Mouse (Mus musculus) liver, adult 2 months (tissue): Measurements from ENCODE around the gene Cmip. TPM values are rescaled to one million over a fixed set of nuclear protein-coding genes. Genes with fewer than 3 reads are reported as not detected.

Experiments used
- DNase-seq: peaks from one replicate; pipeline ENCODE4 v3.0.0-alpha.2; 2011; ENCODE audit warnings: low read depth, low spot score; ENCODE audit errors: extremely low read depth
- H3K27ac ChIP-seq: fragments of 200-500 bp; replicated peaks from 2 replicates; pipeline ENCODE4 v1.5.1; 2012; ENCODE audit warnings: low read depth, mild to moderate bottlenecking, control low read depth, inconsistent platforms, low read length; ENCODE audit not compliant: insufficient read depth
- H3K27me3 ChIP-seq: fragments of 200-500 bp; 2 replicates; pipeline ENCODE4 v1.6.1; 2012; ENCODE audit warnings: mild to moderate bottlenecking, moderate library complexity, low read length, inconsistent platforms; ENCODE audit not compliant: control insufficient read depth, insufficient read depth
- H3K36me3 ChIP-seq: fragments of 200-500 bp; 2 replicates; pipeline ENCODE4 v1.6.1; 2012; ENCODE audit warnings: low read length, inconsistent platforms; ENCODE audit not compliant: control insufficient read depth, insufficient read depth
- H3K4me1 ChIP-seq: fragments of 200-500 bp; 2 replicates; pipeline ENCODE4 v1.6.1; 2011; ENCODE audit warnings: low read length; ENCODE audit not compliant: control insufficient read depth, insufficient read depth
- H3K4me3 ChIP-seq: fragments of 200-500 bp; 2 replicates; pipeline ENCODE4 v1.5.1; 2011; ENCODE audit warnings: low read depth, mild to moderate bottlenecking, control low read depth, low read length, moderate library complexity; ENCODE audit not compliant: insufficient read depth
- H3K79me2 ChIP-seq: fragments of 200-500 bp; 2 replicates; pipeline ENCODE4 v1.6.1; 2012; ENCODE audit warnings: inconsistent platforms, mild to moderate bottlenecking, low read length, moderate library complexity; ENCODE audit not compliant: control insufficient read depth, insufficient read depth
- H3K9ac ChIP-seq: fragments of 200-500 bp; 2 replicates; pipeline ENCODE4 v1.6.1; 2012; ENCODE audit warnings: low read depth, mild to moderate bottlenecking, control low read depth, inconsistent platforms, low read length
- CTCF ChIP-seq: fragments of 200-500 bp; IDR thresholded peaks from 2 replicates; pipeline ENCODE4 v1.5.1; 2011; ENCODE audit warnings: low read depth, low read length, control low read depth
- POLR2A ChIP-seq: fragments of 200-500 bp; IDR thresholded peaks from 2 replicates; pipeline ENCODE4 v1.6.1; 2011; ENCODE audit warnings: low read length, control low read depth; ENCODE audit not compliant: insufficient read depth; ENCODE audit errors: extremely low read depth
- WGBS: fragments of 180-500 bp; shearing (Covaris S2); methylation state at CpG from one replicate; pipeline ENCODE4 v1.1.7; 2018; 5-methylcytosine and 5-hydroxymethylcytosine counted together
- polyA plus RNA-seq: library from polyadenylated mRNA; depleted of rRNA; stranded (reverse); fragments of >200 nt; gene quantifications from 2 replicates; pipeline ENCODE4 v1.2.3, GENCODE M21; 2012
- total RNA-seq: library from RNA; depleted of rRNA; stranded (reverse); fragments of >200 nt; gene quantifications from 2 replicates; pipeline ENCODE4 v1.2.3, GENCODE M21; 2014

Cmip gene
- total and polyA plus RNA-seq, 2 experiments = 8.8 to 21.0 TPM

DNA sequence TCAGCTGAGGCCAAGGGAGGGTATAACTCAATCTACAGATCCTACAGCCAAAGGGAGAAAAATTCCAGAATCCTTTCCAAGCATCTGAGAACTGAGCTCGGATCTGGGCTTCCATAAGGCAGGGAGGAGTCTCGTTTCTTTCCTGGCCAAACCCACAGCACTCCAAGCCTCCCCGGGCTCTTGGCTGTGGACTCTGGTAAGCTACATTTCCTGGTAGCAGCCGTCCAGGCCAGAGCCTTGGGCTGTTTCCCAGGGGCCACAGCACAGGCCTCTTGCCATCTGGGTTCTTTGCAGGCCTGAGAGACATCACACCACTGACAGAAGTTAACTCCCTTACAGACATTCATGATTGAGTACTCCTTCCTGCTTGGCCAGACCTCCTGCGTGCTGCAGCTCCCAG is 180.8 kb downstream of the Cmip start:
- TF ChIP-seq POLR2A (no peak), CTCF (no peak)
- peaks cover 4% of the 10 kb centered on the region; the same call in 1 of the 2 replicates for H3K36me3 ChIP-seq
- DNase-seq = peak; percentile 57

DNA sequence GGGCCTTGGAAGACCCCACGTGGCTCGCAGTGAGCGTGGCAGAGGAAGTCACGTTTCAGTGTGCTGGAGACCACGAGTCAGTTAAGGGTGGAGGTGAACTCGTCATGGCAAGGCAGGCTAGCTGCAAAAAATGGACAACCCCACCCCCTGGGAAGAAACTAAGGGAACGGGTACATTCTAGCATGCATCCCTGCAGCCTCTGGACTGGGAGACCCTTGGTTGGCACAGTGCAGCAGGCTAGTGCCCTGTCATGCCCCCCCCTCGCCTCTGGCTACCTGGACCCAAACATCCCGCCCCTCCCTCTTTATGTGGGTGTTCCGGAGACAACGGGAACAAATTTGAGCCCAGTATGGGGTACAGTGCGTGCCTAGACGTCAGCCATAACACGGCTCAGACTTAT is 183.5 kb downstream of the Cmip start:
- H3K36me3 ChIP-seq = peaks cover 6% of the 10 kb centered on the region; the same call in 1 of the 2 replicates
- H3K79me2 ChIP-seq = no peaks in the 10 kb centered on the region
- WGBS = 28% methylated on average over 14 of the region's 14 CpGs
- H3K4me1 ChIP-seq = peaks cover 22% of the 10 kb centered on the region
- no peak overlapping the region for H3K4me3 ChIP-seq
- no peak for TF ChIP-seq POLR2A
- TF ChIP-seq CTCF = no peak
- no peak for DNase-seq
- peak overlapping the region; percentile 63 for H3K27ac ChIP-seq
- no peaks in the 10 kb centered on the region for H3K27me3 ChIP-seq
- H3K9ac ChIP-seq = 0 out of 2 replicates have a peak overlapping the region, but pooled peaks have one; percentile 7

More for the DNA sequence above, 180.8 kb downstream of the Cmip start:
- H3K79me2 ChIP-seq = no peaks in the 10 kb centered on the region
- H3K4me3 ChIP-seq = no peak overlapping the region
- WGBS = 13% methylated on average over 5 of the region's 5 CpGs
- H3K27me3 ChIP-seq = no peaks in the 10 kb centered on the region
- 0 out of 2 replicates have a peak overlapping the region, but pooled peaks have one; percentile 16 for H3K27ac ChIP-seq
- peaks cover 22% of the 10 kb centered on the region for H3K4me1 ChIP-seq
- H3K9ac ChIP-seq = no peak overlapping the region

DNA sequence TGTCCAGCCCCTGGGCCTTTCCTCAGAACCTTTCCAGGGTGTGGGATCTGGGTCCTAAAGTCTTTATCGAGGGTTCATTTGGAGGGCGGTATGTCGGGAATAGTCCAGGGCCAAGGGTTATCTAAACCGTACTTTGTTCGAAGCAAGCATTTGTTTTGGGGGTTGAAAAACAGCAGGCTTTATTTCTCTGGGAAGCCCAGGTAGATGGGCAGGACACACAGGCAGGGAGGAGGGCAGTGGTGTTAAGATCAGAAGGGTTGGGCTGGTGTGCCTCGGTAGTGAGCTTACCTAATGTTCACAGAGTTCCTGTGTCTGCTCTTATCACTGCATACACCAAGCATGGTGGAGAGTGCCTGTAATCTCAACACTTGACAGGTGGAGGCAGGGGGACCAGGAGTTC is 183.9 kb downstream of the Cmip start:
- peaks cover 7% of the 10 kb centered on the region; the same call in 1 of the 2 replicates for H3K36me3 ChIP-seq
- peak overlapping the region; percentile 66 for H3K27ac ChIP-seq
- 15% methylated on average over 6 of the region's 6 CpGs for WGBS
- no peaks in the 10 kb centered on the region for H3K27me3 ChIP-seq
- peaks cover 22% of the 10 kb centered on the region for H3K4me1 ChIP-seq
- no peak overlapping the region for H3K9ac ChIP-seq
- H3K4me3 ChIP-seq = no peak overlapping the region
- DNase-seq = peak; percentile 93
- H3K79me2 ChIP-seq = no peaks in the 10 kb centered on the region
- TF ChIP-seq CTCF (no peak), POLR2A (no peak)

DNA sequence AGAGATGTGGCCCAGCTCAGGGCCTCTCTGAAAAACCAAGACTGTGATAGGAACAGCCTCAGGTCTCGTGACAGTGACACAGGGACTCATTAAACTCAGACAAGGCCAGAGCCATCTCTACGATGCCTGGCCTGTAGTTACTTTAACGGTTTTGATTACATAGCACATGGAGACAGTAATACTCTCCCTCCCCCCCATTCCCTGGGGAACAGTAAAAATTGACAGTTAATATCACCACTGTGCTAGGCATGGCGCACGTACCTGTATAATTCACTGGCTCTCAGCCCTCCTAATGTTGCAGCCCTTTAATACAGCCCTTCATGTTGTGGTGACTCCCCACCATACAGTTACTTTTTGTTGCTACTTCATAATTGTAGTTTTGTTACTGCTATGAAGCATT is 188.6 kb downstream of the Cmip start:
- Histone ChIP-seq H3K27me3 (no peaks in the 10 kb centered on the region), H3K79me2 (no peaks in the 10 kb centered on the region), H3K4me1 (peaks cover 4% of the 10 kb centered on the region), H3K36me3 (peaks cover 21% of the 10 kb centered on the region; the same call in 1 of the 2 replicates), H3K9ac (no peak overlapping the region), H3K27ac (no peak overlapping the region), H3K4me3 (no peak overlapping the region)
- DNase-seq = no peak
- 93% methylated on average over 5 of the region's 5 CpGs for WGBS
- TF ChIP-seq POLR2A = no peak
- no peak for TF ChIP-seq CTCF

DNA sequence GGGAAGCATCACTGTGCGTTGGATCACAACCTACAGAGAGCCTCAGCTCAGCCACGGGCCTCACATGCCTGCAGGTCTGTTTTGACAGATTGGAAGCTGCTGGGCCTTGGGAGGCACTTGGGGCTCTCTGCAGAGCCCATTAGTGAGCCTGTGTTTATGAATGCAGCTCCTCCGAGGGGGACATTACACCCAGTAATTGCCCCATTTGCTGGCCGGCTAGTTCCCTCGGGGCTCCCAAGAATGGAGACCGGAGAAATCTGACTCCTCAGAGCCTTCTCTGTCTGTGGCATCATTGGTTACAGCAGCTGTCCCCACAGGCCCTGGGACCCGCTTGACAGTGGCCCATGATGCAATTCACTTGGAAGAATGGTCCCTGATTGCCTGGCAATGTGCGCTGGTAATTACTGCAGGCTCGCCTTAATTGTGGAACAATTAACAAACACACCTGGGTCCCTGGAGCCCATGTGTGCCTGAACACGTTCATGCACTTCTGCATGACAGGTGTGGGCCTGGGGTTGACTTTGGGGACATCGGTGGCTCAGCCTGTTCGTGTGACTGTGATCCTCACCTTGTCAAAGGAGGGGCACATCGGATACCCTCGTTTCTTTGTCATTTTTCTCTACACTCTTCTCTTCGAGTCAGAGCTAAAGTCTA is 189.6 kb downstream of the Cmip start:
- Histone ChIP-seq H3K4me3 (no peak overlapping the region), H3K79me2 (no peaks in the 10 kb centered on the region), H3K36me3 (peaks cover 21% of the 10 kb centered on the region; the same call in 1 of the 2 replicates), H3K9ac (no peak overlapping the region), H3K4me1 (no peaks in the 10 kb centered on the region), H3K27ac (no peak overlapping the region), H3K27me3 (no peaks in the 10 kb centered on the region)
- 90% methylated on average over 15 of the region's 15 CpGs for WGBS
- TF ChIP-seq CTCF (no peak), POLR2A (no peak)
- no peak for DNase-seq

DNA sequence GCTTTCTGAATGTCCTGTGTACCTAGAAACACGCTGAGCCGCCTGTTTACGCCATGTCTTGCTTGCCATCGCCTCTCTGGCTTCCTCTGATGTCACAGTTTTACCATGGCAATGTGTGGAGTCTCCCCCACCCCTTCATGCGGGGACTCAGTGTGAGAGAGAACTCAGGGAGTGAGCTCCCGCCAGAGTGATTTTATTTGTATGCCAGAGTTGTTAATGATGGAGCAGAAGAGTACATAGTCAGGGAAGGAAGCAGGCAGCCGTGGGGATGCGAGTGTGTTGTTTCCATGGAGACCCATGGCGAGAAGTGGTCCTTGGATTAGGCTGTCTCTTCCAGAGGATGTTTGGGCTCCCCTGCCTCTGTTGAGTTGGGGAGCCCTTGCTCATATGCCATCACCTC is 194.2 kb downstream of the Cmip start:
- no peaks in the 10 kb centered on the region for H3K4me1 ChIP-seq
- WGBS = 92% methylated on average over 9 of the region's 9 CpGs
- no peak overlapping the region for H3K27ac ChIP-seq
- no peak overlapping the region for H3K4me3 ChIP-seq
- no peaks in the 10 kb centered on the region for H3K79me2 ChIP-seq
- H3K36me3 ChIP-seq = peaks cover 20% of the 10 kb centered on the region; the same call in 1 of the 2 replicates
- DNase-seq = no peak
- TF ChIP-seq CTCF (no peak), POLR2A (no peak)
- no peaks in the 10 kb centered on the region for H3K27me3 ChIP-seq
- H3K9ac ChIP-seq = no peak overlapping the region
